Mouse (Mus musculus) left cerebral cortex, adult 8-10 months (tissue): ENCODE measurements at regions not wholly inside any gene's neighbourhood (a gene's known extent, or its start where the extent isn't known, plus 50 kb on each side); places are given as distances from the start of the nearest gene placed in this dataset.
A peak's percentile ranks its signal among the peaks of the same experiment; 100 is the strongest.

ENCODE experiments used
- DNase-seq, 2 experiments: peaks; one replicate each; pipeline ENCODE4 v3.0.0; 2022; ENCODE audit warnings: low spot score in 2 of 2

DNA sequence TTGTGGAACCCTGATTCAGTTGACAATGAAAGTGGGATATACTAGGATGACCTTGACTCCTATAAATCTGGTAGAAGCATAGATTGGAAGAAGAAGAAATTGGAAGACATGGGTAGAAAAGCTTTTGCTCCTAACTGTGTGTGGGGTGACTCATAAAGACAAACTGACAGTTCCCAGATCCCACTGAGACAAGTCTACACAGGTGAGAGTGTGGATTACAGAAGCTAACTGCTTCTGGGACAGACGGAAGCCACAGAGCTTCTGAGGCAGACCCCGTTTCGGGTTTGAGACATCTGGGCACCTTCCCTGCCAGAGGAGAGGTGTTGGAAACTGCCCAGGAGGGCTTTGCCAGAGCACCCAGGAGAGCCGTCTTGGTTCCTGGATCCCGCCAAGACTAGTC is 204.7 kb upstream of the Fam98a start:
- DNase-seq, result no peak

DNA sequence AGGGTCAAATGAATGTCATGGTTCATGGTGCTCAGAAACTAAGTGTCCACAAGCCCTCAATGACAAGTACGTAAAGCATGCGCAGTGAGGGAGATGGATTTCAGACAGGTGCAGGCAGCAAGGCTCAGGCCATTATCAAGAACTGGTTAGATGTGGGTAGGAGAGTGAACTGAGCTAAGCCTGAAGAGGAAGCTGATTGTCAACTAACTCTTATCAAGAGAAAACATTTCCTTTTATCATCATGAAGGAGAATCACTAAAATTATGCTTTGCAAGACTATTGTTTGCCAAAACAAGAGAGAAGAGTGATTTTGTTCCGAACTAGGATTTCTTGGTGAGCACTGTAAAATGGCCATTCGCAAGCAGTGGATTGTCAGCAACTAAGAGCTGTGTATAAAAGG is 164.7 kb upstream of the Fam98a start:
- no peak for DNase-seq

DNA sequence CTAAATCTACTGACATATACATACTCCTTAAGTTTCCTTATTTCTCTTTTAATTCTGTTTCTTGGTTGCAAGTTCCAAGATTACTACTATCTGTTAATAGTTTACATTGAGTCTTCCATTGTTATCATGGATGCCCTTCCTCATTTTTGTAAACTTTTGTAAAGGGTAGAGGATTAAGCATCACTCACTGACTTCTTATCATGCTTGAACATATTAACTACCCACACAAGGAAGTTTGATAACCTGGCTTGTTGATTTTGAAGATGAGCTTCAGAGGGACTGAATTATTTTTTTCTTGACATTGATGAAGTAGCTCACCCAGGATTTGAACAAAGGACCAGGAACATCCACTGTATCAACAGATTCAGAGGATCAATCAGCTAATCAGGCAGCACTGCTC is 162.8 kb upstream of the Fam98a start:
- no peak for DNase-seq

DNA sequence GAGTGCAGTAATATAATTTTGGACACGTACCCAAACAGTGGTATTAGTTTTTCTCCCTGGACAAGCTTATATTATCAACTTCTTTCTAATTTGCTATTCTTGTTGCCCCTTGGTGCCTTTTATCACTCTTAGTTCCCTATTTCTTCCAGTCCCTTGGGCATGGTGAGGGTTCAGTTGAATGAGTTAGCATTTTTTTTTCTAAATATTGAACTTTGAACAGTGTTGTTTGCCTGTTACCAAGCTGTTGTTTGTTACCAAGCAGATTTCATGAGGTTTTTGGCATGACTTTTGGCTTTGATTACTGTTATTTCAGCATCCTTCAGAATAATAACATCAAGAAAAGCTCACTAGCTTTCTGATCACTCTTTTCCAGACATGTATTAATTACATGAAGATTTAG is 162.3 kb upstream of the Fam98a start:
- no peak for DNase-seq

DNA sequence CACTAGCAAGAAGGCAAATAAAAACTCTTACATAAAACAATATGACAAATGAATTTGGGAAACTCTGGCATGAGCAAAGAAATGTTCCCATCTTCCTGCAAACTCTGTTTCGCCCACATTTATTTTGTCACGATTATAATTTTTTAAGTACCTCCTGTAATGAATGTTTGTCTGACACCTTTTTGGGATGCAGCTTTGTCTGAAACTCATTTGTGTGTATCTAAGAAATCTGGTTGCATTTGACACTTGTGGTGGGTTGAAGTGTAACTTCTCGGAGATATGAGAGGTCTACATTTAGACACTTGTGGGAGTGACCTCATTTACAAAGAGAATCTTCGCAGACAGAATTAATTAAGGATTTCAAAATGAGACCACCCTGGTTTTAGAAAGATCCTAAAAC is 155.9 kb upstream of the Fam98a start:
- peak in 1 of 2 experiments; percentile 12 for DNase-seq

DNA sequence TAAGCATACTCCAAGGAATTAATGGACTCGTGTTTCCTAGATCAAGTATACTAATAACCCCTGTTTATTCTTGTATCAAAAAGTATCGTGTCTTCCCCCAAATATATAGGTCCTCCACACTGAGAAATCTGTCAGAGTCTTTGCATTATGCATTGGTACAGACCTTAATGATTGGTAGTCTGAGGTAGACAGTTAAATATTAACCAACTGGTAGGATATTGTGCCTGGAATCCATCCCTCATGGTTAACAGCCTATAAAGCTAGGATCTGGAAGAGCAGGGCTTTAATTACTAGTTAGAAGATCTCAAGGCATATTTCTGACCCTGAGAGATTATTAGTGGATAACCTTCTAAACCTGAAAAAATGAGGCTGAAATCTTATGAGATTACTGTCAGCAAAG is 153.6 kb upstream of the Fam98a start:
- no peak for DNase-seq

DNA sequence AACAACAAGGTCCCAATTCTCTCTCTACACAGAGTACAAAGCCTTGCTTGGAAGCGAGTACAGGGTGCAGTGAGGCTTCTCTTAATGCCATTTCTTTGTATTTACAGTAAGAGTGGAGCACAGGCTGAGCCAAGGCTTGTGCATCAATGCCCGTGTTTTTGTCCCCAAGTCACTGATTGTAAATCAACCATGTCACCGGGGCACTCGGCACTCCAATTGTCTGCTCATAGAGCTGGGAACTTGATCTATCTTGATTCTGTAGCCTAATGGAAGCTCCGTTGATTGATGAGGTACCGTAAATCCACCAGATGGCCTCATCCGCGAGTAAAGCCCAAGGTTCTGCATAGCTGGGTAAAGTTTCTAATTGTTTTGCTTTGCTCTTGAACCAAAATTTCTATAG is 152.1 kb upstream of the Fam98a start:
- no peak for DNase-seq

DNA sequence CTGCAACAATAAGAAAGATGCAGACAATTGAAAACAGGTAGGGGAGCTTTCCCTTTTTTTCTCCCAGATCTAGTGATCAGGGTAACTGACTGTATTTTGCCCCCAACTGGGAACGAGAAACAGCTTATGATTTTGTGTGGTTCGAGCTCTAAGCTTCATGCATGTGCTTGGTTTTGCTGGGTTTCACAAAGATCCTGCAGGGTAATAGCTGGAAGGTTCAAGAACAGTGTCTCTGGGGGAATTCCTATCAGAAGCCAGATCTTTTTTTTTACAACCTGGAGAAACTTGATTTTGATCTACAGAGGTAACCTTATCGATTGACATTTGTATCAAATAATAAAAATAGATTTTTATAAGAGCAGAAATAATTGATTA is 145.0 kb upstream of the Fam98a start:
- no peak for DNase-seq

DNA sequence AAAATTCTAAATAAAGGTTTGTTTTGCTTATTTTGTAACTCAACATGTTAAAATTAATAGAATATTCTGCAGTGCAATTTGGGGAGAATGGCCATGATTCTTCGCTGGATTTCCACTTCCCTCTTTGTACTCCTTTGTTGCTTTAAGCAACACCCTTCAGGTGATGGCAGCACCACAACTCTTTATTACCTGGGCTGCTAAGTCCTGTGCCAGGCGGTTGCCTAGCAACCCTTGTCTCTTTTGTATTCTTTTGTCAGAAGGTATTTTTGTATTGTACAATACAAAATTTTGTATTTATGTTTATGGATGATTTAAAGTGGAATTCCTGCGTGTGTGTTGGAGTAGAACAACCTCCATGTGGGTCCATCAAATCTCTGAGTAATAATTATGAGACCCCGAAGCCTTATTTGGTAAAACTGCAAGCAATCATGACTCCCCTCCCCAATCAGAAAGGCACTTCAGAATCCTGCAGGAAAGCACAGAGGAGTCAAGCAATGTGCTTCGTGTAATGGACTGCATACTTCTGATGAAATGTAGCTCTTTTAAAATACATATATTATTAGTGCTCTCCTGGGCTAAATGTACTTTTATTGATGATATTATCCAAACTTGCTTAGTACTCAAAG is 144.5 kb upstream of the Fam98a start:
- no peak for DNase-seq

DNA sequence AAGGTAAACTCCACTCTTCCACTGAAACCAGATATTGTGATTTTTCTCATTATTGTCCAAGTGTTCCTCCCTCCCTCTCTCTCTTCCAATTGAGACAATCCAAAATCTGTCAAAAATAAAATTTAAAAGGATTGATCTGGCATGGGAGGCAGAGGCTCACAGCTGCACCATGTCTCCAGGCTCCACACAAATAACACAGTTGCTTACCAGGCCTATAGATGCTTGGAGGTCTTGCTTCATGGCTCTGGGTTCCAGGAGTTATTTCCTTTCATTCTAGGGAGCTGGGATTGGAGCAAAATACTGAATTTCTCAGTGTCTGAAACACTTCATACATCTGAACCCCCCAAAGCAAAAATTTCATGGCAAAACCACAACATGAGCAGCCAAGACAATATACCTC is 134.2 kb upstream of the Fam98a start:
- DNase-seq, result no peak

DNA sequence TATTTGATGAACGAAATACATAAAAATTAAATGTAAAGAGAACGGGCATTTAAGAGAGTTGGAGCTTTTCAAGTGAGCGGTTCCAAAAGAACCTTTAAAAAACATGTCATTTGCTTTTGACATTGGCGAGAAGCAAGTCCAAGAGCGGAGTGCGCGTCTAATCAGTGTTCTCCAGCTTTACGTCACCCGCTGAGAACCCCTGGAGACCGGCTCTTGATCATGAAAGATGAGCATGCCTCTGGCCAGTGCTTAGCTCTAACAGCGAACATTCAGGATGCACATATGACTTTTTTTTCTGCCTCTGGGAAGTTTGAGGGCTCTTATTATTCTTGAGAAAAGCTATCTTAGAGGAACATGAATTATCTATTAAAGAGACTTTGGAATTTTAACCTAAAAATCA is 95.2 kb upstream of the Fam98a start:
- DNase-seq, result no peak

DNA sequence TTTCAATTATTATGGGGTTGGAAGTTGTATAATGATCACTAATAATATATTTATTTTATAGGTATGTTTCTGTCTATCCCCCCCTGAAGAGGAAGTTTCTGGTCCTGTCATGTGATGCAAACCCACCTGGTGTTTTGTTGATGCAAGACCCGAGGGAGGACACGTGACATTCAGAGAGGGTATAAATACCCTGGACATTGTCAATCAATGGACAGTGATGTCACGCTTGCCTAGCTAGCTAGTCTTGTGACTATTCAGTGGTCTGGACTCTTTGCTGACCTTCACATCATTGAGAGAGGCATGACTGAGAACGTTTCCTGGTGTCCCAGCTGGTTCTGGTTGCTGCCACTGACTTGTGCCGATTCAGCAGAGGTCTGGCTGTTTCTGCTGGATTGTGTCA is 93.0 kb upstream of the Fam98a start:
- DNase-seq, result no peak

DNA sequence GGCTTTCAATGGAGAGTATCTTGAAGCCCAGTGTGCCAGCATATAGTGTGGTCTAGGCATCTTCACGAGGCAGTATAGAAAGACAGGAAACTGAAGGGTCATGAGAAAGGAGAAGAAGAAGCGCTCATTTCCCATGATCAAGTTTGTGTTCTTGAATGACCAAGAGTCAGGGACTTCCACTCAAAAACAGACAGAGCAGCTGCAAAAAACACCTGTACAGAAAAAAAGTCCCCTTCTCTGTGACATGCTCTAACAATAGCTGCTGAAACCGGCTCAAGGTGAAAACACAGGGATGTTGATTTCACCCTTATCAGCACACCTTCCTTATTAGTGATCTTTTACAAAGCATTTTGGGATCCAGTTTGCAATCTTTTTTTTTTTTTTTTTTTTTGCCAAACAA is 90.6 kb upstream of the Fam98a start:
- no peak for DNase-seq

DNA sequence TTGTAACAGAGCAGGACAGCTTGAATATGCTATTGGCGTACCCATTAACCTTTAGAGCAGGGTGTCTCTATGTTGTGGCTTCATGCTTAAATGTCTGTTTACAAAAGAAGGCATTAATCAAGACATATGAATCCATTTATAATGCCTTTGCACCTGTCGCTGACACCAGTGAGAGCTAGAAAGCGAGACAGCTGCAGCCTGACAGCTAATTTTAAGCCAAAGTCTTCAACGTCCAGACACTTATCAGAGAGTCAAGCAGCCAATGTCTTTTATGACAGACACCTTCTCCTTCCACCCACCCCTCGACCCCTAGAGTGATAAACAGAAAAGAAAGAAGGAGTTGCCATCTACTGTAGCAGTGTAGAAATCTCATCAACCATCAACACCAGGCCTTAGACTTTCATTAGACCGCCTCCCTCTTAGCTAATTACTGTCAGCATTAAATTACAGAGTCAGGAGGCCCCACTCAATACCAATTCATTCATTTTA is 89.3 kb upstream of the Fam98a start:
- no peak for DNase-seq

DNA sequence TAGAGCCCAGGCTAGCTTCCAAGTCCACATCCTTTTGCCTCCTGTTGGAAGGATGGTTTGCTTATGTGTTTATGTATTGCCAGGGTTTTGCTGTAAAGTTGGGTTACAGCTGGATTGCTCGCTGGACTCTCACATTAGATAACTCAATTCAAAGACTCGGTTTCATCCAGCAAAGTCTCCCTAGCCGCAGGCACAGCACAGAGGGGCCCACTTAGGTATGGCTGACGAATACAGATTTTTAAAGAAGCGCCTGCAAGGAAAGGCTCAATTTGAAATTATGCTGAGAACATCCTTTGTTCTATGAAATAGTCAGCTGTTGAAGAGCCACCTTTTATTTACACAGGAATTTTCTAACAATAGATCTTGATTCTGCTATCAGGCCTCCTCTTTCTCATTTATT is 88.8 kb upstream of the Fam98a start:
- no peak for DNase-seq

DNA sequence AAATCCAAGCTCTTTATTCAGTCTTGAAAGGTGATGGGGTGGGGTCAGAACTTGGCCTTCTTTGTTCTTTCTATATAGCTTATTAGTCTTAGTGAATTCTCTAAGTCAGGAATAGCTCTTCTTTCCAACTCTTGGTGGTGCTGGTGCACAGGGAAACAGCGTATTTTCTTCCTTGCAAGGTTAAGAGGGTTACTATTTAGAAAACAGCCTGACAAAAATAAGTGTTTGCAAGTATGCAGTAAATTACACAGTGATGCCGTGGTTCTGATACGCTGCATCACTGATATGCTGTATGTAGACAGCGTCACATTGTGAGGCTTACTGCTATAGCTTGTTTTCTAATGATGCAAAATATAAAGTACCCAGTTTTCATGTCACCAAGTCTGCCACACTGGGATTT is 78.1 kb upstream of the Fam98a start:
- DNase-seq, result no peak

DNA sequence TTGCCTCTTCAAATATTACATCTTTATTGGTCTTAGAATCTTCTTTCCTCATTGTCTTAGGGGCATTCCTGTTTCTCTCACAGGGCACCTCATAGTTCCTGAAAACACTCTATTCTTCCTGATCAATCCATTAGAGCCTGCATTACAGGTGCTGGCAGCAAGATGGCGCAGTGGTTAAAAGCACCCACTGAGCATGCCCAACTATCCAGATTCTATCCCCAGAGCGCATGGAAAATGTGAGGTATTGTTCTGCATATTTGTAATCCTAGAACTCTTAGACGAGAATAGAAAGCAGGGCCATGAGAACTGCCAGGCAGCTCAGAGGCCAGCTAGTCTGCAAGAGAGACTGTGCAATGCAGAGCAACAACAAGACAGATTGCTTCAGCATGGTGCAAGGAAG is 67.7 kb upstream of the Fam98a start:
- DNase-seq, result no peak

DNA sequence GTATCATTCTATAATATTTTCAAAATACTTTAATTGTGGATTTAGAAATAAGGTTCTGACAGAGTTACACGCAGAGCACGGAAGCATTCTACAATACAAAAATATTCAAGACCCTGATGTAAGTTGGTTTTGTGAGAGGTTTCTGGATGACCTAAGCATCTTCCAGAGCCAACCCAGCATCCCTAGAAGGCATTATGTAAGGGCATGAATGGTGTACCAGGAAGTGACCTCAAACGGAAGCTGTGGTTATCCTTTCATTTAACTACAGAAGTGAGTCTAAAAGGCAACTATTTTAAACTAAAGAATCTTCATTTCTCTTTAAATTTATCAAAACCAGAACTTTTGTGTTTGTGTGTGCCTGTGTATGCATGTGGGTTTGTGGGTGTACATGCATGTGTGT is 66.8 kb upstream of the Fam98a start:
- no peak for DNase-seq

DNA sequence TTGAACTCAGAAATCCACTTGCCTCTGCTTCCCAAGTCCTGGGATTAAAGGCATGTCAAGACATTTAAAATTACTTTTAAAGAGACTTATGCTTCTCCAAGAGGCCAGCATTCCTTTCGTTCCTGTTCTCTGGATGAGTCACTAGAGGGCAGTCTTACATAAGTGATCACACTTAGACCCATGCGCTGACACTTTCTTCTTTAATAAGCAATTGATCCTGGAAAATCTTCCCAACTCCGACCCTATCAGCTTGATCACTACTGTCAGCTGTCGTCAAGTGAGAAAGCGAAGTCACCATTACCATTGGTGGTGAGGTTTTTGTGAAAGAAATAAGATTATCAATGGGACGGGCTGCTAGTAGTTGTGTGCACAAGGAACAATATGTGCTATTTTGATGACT is 65.5 kb upstream of the Fam98a start:
- DNase-seq, result peak in 1 of 2 experiments; percentile 3

DNA sequence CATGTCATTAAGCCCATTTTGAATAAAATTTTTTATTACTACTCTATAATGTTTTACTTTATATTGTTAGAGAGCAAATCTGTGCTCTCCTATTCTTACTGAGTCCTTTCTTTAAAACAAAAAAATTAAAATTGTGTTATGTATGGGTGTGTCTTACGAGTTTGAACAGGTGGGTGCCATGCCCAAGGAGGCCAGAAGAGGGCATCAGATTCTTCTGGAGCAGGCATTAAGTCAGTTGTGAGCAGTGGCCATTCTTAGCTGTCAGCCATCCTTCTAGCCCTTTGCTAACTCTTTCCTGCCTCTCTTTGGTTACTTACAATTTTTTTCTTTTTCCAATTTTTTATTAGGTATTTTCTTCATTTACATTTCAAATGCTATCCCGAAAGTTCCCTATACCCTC is 63.6 kb upstream of the Fam98a start:
- peak in 1 of 2 experiments; percentile 12 for DNase-seq

DNA sequence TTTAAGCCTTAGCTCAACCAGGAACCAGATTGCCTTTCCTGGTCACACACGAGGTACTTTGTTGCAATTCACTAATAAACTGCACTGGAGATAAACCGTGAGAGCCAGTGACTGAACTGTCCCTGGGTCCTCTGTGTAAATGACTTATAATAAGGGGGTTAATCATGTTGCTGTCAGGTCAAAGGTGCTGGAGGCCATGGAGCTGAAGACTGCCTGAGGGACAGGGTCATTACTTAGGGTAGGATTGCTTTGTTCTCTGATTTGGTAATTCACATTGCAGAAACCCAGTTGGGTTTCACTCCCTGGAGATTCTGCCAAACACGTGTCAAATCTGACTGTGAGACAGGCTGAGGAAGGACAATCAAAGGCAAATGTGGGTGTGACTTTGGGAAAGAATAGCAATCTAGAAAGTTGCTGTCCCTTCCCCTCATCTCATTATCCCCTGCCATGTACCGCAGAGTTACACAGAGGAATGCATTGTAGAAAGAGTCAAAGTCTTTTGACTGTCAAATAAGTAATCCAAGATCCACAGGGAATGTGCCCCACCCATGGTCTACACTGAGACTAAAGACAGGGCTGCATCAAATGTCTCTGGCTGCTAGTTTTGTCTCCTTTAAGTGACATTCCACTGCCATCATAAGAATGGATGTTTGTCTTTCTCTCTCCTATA is 51.8 kb upstream of the Fam98a start:
- no peak for DNase-seq
